Mouse (Mus musculus): ENCODE measurements around the gene Lhfpl5. TPM values are rescaled to one million over a fixed set of nuclear protein-coding genes. Genes with fewer than 3 reads are reported as not detected.

Lhfpl5 gene
- total and polyA plus RNA-seq, 2 experiments from 2014 or later: 0.07 TPM; not detected in 1

DNA sequence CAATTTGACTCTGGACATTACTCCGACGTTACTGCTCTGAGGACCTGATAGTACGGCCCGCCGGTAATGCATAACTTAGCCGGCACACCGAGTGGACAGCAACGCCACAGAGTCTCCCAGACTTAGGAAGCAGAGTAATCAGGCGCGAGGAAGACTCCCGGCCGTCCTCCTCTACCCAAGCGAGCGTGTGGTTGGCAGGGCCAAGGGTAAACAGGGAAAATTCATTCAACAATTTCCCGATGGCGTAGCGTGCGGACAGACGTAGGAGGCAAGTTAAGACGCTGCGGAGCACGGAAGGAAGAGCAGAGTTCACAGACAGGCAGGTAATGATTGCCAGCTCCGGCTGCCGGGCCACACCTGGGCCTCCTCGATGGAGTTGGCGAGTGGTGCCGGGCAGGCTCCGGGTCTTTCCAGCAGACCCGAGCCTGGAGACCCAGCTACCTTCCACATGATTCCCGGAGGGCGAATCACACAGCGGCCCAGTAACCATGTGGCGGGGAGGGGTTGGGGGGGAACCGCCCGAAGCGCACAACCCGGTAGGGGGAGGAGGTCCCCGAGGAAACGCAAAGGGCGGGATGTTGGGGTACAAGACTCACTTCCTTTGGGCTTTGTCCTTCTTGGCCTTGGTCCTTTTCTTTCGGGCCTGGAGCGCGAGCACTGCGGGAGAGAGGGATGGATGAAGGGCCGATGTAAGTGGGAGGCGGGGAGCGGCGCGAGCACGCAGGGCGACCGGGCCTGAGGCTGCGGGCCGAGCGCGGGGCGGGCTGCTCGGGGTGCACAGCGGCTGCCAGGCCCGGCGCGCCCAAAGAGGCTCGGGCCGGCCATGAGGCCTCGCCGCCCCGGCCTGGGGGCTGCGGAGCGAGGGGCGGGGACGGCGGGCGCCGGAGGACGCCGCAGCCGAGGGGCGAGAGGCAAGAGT, 46.2 kb downstream of the Lhfpl5 start:
- ATAC-seq (ENCODE audit: insufficient read depth, low read depth): peak; percentile 78
- Histone ChIP-seq H3K4me1 (ENCODE audit: control insufficient read depth, insufficient read depth) (peaks cover 12% of the 10 kb centered on the region), H3K36me3 (replicated peaks; ENCODE audit: control insufficient read depth, insufficient read depth, low read length) (no peaks in the 10 kb centered on the region; the same call in 1 of the 2 replicates), H3K4me2 (ENCODE audit: low read depth, low read length) (peak overlapping the region; percentile 98), H3K4me3 (ENCODE audit: low read depth, low read length) (peak overlapping the region; percentile 84), H3K27ac (ENCODE audit: low read depth) (peak overlapping the region; percentile 73), H3K9ac (replicated peaks; ENCODE audit: low read depth, low read length) (peak overlapping the region; percentile 86), H3K9me3 (replicated peaks; ENCODE audit: control insufficient read depth, low read length) (no peaks in the 10 kb centered on the region), H3K27me3 (ENCODE audit: control insufficient read depth, insufficient read depth, low read length) (no peaks in the 10 kb centered on the region)
- DNase-seq (ENCODE audit: low spot score): peak; percentile 59
- no peak for TF ChIP-seq EP300 (IDR thresholded peaks at IDR 0.05; ENCODE audit: low read depth)
- no peak for TF ChIP-seq CTCF (IDR thresholded peaks at IDR 0.05; ENCODE audit: low read depth)
- under 1% methylated on average over 58 of the region's 78 CpGs for WGBS

DNA sequence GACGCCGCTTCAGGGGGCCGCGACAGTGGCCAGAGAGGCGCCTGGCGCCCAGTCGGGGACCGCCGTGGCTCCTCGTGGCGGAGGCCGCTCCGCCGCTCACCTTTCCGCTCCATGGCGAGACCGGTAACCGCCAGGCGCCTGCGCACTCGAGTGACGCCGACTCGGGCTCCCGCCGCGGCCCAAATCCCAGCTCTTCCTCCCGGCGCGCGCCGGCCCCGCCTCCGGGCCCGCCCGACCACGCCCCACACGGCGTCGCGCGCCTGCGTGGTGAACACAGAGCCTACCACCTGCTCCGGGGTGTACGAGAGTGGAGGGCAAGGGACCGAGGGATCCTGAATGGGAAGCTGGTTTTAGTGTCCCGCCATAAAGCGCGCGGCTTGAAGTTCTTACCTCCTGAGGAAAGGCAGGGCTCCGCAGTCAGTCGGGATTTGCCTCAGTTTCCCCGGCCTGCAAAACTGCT, 46.9 kb downstream of the Lhfpl5 start, which contains the start of gene Srpk1:
Srpk1 (minus strand) TSS at position 410 of the 460 bp plus-strand sequence.
- peak within 1 kb of the TSS; percentile 98 for H3K4me2 ChIP-seq (ENCODE audit: low read depth, low read length)
- H3K36me3 ChIP-seq (replicated peaks; ENCODE audit: control insufficient read depth, insufficient read depth, low read length): no peaks in the 10 kb centered on the region; the same call in 1 of the 2 replicates
- H3K9me3 ChIP-seq (replicated peaks; ENCODE audit: control insufficient read depth, low read length): no peaks in the 10 kb centered on the region
- H3K4me3 ChIP-seq (ENCODE audit: low read depth, low read length): peak within 1 kb of the TSS; percentile 84
- H3K27me3 ChIP-seq (ENCODE audit: control insufficient read depth, insufficient read depth, low read length): no peaks in the 10 kb centered on the region
- WGBS: under 1% methylated on average over 45 of the region's 53 CpGs
- peak within 1 kb of the TSS; percentile 86 for H3K9ac ChIP-seq (replicated peaks; ENCODE audit: low read depth, low read length)
- TF ChIP-seq CTCF (IDR thresholded peaks at IDR 0.05; ENCODE audit: low read depth): no peak
- no peak for TF ChIP-seq EP300 (IDR thresholded peaks at IDR 0.05; ENCODE audit: low read depth)
- peak; percentile 96 for ATAC-seq (ENCODE audit: insufficient read depth, low read depth)
- peak; percentile 92 for DNase-seq (ENCODE audit: low spot score)
- peak within 1 kb of the TSS; percentile 73 for H3K27ac ChIP-seq (ENCODE audit: low read depth)
- peaks cover 12% of the 10 kb centered on the region for H3K4me1 ChIP-seq (ENCODE audit: control insufficient read depth, insufficient read depth)

DNA sequence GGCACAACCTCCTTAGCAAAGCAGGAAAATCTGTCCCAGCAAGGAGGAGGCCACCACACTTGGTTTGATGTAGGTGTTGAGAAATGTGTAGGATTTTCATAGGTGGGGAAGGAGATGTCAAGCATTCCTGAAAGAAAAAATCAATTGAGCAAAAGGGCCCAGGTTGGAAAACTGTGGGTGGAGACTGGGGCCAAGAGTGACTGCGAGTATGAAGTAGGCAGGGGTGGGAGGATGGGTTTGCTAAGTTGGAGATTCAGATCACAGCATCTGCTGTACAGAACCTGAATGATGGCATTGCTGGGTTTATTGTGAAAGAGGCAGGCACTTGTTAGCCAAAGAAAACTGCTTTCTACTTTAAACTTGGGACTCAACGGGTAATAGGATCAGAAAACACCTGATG, 49.4 kb downstream of the Lhfpl5 start:
- ATAC-seq (ENCODE audit: insufficient read depth, low read depth): no peak
- H3K4me1 ChIP-seq (ENCODE audit: control insufficient read depth, insufficient read depth): peaks cover 12% of the 10 kb centered on the region
- H3K4me2 ChIP-seq (ENCODE audit: low read depth, low read length): no peak overlapping the region
- no peak for TF ChIP-seq EP300 (IDR thresholded peaks at IDR 0.05; ENCODE audit: low read depth)
- no peak for TF ChIP-seq CTCF (IDR thresholded peaks at IDR 0.05; ENCODE audit: low read depth)
- H3K27ac ChIP-seq (ENCODE audit: low read depth): no peak overlapping the region
- DNase-seq (ENCODE audit: low spot score): no peak
- WGBS: 64% methylated on average over 2 of the region's 2 CpGs
- H3K36me3 ChIP-seq (replicated peaks; ENCODE audit: control insufficient read depth, insufficient read depth, low read length): no peaks in the 10 kb centered on the region; the same call in 1 of the 2 replicates
- H3K27me3 ChIP-seq (ENCODE audit: control insufficient read depth, insufficient read depth, low read length): no peaks in the 10 kb centered on the region
- no peak overlapping the region for H3K4me3 ChIP-seq (ENCODE audit: low read depth, low read length)
- H3K9ac ChIP-seq (replicated peaks; ENCODE audit: low read depth, low read length): no peak overlapping the region
- no peaks in the 10 kb centered on the region for H3K9me3 ChIP-seq (replicated peaks; ENCODE audit: control insufficient read depth, low read length)

- TF ChIP-seq CTCF (IDR thresholded peaks at IDR 0.05; ENCODE audit: low read depth): no peak
- no peak for TF ChIP-seq EP300 (IDR thresholded peaks at IDR 0.05; ENCODE audit: low read depth)
- H3K4me3 ChIP-seq (ENCODE audit: low read depth, low read length): no peak overlapping the region
- no peaks in the 10 kb centered on the region for H3K9me3 ChIP-seq (replicated peaks; ENCODE audit: control insufficient read depth, low read length)
- 87% methylated on average over 15 of the region's 15 CpGs for WGBS
- H3K36me3 ChIP-seq (replicated peaks; ENCODE audit: control insufficient read depth, insufficient read depth, low read length): no peaks in the 10 kb centered on the region
- DNase-seq (ENCODE audit: low spot score): no peak
- no peak overlapping the region for H3K9ac ChIP-seq (replicated peaks; ENCODE audit: low read depth, low read length)
- no peak overlapping the region for H3K27ac ChIP-seq (ENCODE audit: low read depth)
- H3K4me2 ChIP-seq (ENCODE audit: low read depth, low read length): no peak overlapping the region
- H3K27me3 ChIP-seq (ENCODE audit: control insufficient read depth, insufficient read depth, low read length): no peaks in the 10 kb centered on the region
- peaks cover 12% of the 10 kb centered on the region for H3K4me1 ChIP-seq (ENCODE audit: control insufficient read depth, insufficient read depth)
- no peak for ATAC-seq (ENCODE audit: insufficient read depth, low read depth)
These were observed 49.9 kb downstream of the Lhfpl5 start for GRCm38 (mm10) chr17:28625327-28625726.

DNA sequence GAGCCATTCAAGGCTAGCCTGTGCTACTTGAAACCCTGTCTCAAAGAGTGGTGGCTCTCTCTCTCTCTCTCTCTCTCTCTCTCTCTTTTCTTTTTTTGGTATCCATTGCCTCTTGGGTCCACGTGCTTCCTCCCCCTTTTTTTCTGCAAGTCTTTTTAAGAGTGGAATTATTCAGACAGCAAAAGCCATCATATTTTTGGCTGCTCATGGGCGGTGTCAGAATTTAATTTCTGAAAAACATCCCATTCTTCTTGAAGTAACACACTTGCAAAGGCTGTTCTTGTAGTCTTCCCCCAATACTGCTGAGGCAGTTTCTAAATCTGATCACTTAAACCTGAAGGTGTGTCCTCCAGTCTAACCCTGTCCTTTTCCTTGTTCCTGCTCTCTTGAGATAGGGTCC, 51.5 kb downstream of the Lhfpl5 start:
- no peak overlapping the region for H3K27ac ChIP-seq (ENCODE audit: low read depth)
- no peaks in the 10 kb centered on the region for H3K36me3 ChIP-seq (replicated peaks; ENCODE audit: control insufficient read depth, insufficient read depth, low read length)
- DNase-seq (ENCODE audit: low spot score) (no peak), ATAC-seq (ENCODE audit: insufficient read depth, low read depth) (no peak)
- H3K4me3 ChIP-seq (ENCODE audit: low read depth, low read length): no peak overlapping the region
- no peak overlapping the region for H3K9ac ChIP-seq (replicated peaks; ENCODE audit: low read depth, low read length)
- 79% methylated on average over 2 of the region's 2 CpGs for WGBS
- H3K4me2 ChIP-seq (ENCODE audit: low read depth, low read length): no peak overlapping the region
- peaks cover 4% of the 10 kb centered on the region; the same call in 1 of the 2 replicates for H3K4me1 ChIP-seq (ENCODE audit: control insufficient read depth, insufficient read depth)
- no peaks in the 10 kb centered on the region for H3K27me3 ChIP-seq (ENCODE audit: control insufficient read depth, insufficient read depth, low read length)
- no peaks in the 10 kb centered on the region for H3K9me3 ChIP-seq (replicated peaks; ENCODE audit: control insufficient read depth, low read length)
- no peak for TF ChIP-seq CTCF (IDR thresholded peaks at IDR 0.05; ENCODE audit: low read depth)
- TF ChIP-seq EP300 (IDR thresholded peaks at IDR 0.05; ENCODE audit: low read depth): no peak

Data from heart, postnatal 0 days (tissue).